Mouse (Mus musculus) forelimb bud, embryonic 11.5 days (tissue): ENCODE measurements at regions not wholly inside any gene's neighbourhood (a gene's known extent, or its start where the extent isn't known, plus 50 kb on each side); places are given as distances from the start of the nearest gene placed in this dataset.
"Not testable (repeated sequence)": the region's sequence is repeated elsewhere in the genome, so short reads cannot be mapped to it uniquely, and the experiment has no call there.

ENCODE experiments used
- DNase-seq: peaks from one replicate; pipeline ENCODE4 v3.0.0-alpha.2; 2012; ENCODE audit warnings: low read depth, low spot score

DNA sequence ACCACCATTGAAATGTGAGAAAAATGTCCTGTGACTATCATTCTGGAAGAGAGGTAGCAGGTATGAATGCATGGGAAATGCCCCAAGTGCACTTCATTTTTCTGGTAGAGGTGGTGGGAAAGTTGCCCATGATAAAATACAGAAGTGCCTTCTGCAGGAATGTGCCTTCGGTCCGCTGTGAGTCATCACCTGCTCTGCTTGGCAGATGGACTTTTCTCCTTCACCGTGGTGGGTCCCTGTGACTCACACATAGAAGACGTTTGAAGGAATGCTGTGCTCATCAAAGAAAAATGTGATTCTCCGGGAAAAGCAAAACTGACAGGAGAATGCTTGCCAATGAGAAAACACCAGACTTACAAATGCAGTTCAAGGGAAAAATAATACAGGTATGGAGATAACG is 126.8 kb downstream of the Tnfsf18 start:
- no peak for DNase-seq

GRCm38 (mm10) chr1:161614091-161614490 is 119.6 kb downstream of the Tnfsf18 start:
- DNase-seq: not testable (repeated sequence)

- not testable (repeated sequence) for DNase-seq
Observed at GRCm38 (mm10) chr1:161613658-161614057, 119.2 kb downstream of the Tnfsf18 start.

- no peak for DNase-seq
Observed at GRCm38 (mm10) chr1:161607446-161607845, 113.0 kb downstream of the Tnfsf18 start.

DNA sequence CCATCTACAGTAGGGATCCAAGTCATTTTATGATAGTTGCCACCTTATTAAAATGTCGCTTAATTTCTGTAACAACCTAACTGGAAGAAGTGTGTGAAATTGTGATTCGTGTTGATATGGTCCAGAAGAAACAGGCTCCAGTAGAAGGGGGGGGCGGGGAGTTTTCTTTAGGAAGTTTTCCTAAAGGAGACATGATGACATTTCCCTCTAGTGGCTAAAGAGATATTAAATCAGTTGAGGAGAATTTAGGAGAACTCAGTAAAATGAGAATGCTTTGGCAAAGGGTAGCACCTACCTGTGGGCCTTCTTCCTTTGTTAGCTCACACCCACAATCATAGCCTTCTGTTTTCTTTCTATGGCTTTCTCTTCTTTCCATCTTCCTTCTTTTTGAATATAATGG is 107.7 kb downstream of the Tnfsf18 start:
- no peak for DNase-seq

DNA sequence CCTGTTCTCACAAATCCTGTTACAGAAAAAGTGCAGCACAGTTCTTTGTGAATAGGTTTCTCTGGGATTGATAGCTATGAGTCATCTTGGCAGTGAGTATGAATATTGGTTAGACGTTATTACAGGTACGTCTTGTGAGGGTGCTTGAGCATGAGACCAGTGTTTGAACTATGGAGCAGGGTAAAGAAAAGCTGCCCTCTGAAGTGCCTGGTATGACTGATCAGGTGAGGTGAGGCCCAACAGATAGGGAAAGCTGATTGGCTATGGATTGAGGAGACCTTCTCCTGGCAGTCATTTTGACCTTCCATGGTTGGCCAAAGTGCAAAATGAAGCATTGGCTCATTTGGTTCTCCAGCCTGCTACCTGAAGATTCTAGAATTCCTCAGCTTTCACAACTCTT is 106.7 kb downstream of the Tnfsf18 start:
- no peak for DNase-seq

GRCm38 (mm10) chr1:161598167-161598566 is 103.7 kb downstream of the Tnfsf18 start:
- DNase-seq: no peak

- DNase-seq: no peak
Observed at GRCm38 (mm10) chr1:161576530-161576929, 82.1 kb downstream of the Tnfsf18 start.

- DNase-seq: no peak
Observed at GRCm38 (mm10) chr1:161575939-161576338, 81.5 kb downstream of the Tnfsf18 start.

GRCm38 (mm10) chr1:161575171-161575570 is 80.7 kb downstream of the Tnfsf18 start:
- DNase-seq: no peak

DNA sequence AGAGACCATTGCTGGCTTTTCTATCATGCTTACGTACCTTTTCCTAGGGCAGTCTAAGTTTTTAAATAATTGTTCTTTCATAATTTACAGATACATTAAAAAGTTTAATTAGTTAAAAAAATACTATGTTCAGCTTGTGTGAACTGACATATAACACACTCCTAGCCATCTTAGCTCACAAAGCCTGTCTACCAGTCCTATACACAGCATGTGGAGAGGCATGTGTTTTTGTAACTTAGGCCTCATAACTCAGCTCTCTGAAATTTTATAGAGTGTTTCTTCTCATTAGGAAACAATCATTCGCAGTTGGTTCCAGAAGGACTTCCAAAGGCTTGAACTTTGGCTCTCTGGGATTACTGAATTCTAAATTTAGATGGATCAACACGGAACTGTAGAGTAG is 76.3 kb downstream of the Tnfsf18 start:
- peak; percentile 35 for DNase-seq

DNA sequence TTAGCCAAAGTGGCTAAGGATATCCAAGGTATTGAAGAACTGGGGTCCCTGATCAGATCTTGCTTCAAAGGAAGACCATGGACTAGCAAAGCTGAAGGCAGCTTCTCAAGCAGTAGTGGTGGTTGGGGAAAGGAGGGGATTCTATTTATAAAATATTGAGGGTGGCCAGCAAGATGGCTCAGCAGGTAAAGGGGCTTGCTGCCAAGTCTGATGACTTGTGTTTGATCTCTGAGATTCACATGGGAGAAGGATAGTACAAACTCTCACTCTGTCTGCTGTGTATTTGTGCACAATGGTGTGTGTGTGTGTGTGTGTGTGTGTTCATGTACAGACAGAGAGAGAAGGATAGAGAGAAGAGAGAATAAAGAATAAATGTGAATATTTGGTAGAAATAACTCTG is 73.4 kb downstream of the Tnfsf18 start:
- DNase-seq: no peak

DNA sequence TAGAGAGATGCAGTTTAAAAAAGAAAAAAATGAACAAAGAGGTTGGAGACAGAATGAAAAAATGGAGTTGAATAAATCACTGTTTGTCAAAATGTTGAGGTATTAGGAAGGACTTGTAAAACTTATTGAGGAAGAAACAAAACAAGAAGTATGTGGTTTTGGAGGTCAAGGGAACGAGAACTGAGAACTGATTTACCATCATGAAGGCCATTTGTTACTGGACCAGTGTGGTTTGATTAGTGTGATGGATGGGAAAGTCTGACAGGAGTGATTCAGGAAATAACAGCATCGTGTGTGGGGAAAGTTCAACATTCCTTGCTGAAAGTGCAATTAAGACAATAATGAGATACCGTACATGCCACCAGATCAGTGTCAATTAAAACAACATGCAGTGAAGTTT is 65.9 kb downstream of the Tnfsf18 start:
- peak; percentile 3 for DNase-seq
